Mouse (Mus musculus) E14TG2a.4 (cell line): ENCODE data around the gene Ccdc157.

ENCODE experiments used
- CTCF ChIP-seq: conservative IDR thresholded peaks from 2 replicates; pipeline ENCODE4 v1.5.1; 2014; ENCODE audit warnings: low read length
- NANOG ChIP-seq: IDR thresholded peaks from 2 replicates; pipeline ENCODE4 v1.6.1; 2014; ENCODE audit warnings: borderline replicate concordance, low read length, mixed read lengths
- POU5F1 ChIP-seq: IDR thresholded peaks from 2 replicates; pipeline ENCODE4 v1.6.1; 2014; ENCODE audit warnings: low read length, borderline replicate concordance

GRCm38 (mm10) chr11:4206563-4206962 is 46.5 kb upstream of the Ccdc157 start:
- TF ChIP-seq CTCF (no peak), NANOG (no peak), POU5F1 (no peak)
